Mouse (Mus musculus): ENCODE results near the gene Lipt1.
A peak's percentile ranks its signal among the peaks of the same experiment; 100 is the strongest.

Gene Lipt1

GRCm38 (mm10) chr1:37871704-37872103 is at the start of gene Lipt1:
Gene Lipt1, plus strand, starts transcription at chr1:37871738.
- DNase-seq, result no peak

- DNase-seq, result no peak
These were observed 39.9 kb upstream of the Lipt1 start for GRCm38 (mm10) chr1:37831681-37832080.

GRCm38 (mm10) chr1:37846878-37847277 is 24.7 kb upstream of the Lipt1 start:
- peak in 1 of 2 experiments; percentile 10 for DNase-seq

- DNase-seq, result no peak
These were observed 20.8 kb upstream of the Lipt1 start for GRCm38 (mm10) chr1:37850696-37851095.

GRCm38 (mm10) chr1:37864511-37865400 is 6.8 kb upstream of the Lipt1 start:
- DNase-seq, result peak; percentile 99 to 100

GRCm38 (mm10) chr1:37865401-37866215 is 5.9 kb upstream of the Lipt1 start:
- DNase-seq, result no peak

- no peak for DNase-seq
These were observed 5.3 kb upstream of the Lipt1 start, which contains the start of gene Tsga10 for GRCm38 (mm10) chr1:37866286-37866685. Gene Tsga10, minus strand, starts transcription at chr1:37866429.

GRCm38 (mm10) chr1:37867056-37867455 is 4.5 kb upstream of the Lipt1 start:
- DNase-seq, result peak in 1 of 2 experiments; percentile 74

- DNase-seq, result no peak
These were observed 3.7 kb upstream of the Lipt1 start for GRCm38 (mm10) chr1:37867684-37868322.

- no peak for DNase-seq
These were observed 2.9 kb upstream of the Lipt1 start for GRCm38 (mm10) chr1:37868640-37869039.

GRCm38 (mm10) chr1:37869362-37869761 is 2.2 kb upstream of the Lipt1 start:
- no peak for DNase-seq

GRCm38 (mm10) chr1:37872131-37873067 is 861 bp downstream of the Lipt1 start:
- peak; percentile 86 to 91 for DNase-seq

- DNase-seq, result no peak
These were observed 1.6 kb downstream of the Lipt1 start for GRCm38 (mm10) chr1:37873157-37873556.

GRCm38 (mm10) chr1:37877736-37878460 is 6.4 kb downstream of the Lipt1 start:
- DNase-seq, result no peak

GRCm38 (mm10) chr1:37883411-37883810 is 11.9 kb downstream of the Lipt1 start:
- DNase-seq, result no peak

GRCm38 (mm10) chr1:37884451-37884850 is 12.9 kb downstream of the Lipt1 start:
- DNase-seq, result no peak

- no peak for DNase-seq
These were observed 17.7 kb downstream of the Lipt1 start for GRCm38 (mm10) chr1:37889206-37889605.

GRCm38 (mm10) chr1:37890025-37890652 is 18.6 kb downstream of the Lipt1 start, which contains the start of the genes Mitd1 and Mrpl30:
Gene Mitd1, minus strand, starts transcription at chr1:37890411.
Gene Mrpl30, plus strand, starts transcription at chr1:37890477.
- peak; percentile 87 to 92 for DNase-seq

- no peak for DNase-seq
These were observed 19.9 kb downstream of the Lipt1 start for GRCm38 (mm10) chr1:37891400-37891799.

- DNase-seq, result no peak
These were observed 23.1 kb downstream of the Lipt1 start for GRCm38 (mm10) chr1:37894606-37895005.

- DNase-seq, result no peak
These were observed 28.3 kb downstream of the Lipt1 start for GRCm38 (mm10) chr1:37899816-37900215.

Data from kidney, adult 8-10 months (tissue).